Mouse (Mus musculus): ENCODE data around the gene Ilk.

The Ilk gene

GRCm38 (mm10) chr7:105786506-105787284, 50.3 kb downstream of the Ilk start:
- DNase-seq = no peak

GRCm38 (mm10) chr7:105787285-105788140, 51.1 kb downstream of the Ilk start, which contains the start of gene Dchs1:
TSS of gene Dchs1 (minus strand) at chr7:105787654.
- DNase-seq = no peak

GRCm38 (mm10) chr7:105791147-105791546, 54.8 kb downstream of the Ilk start:
- DNase-seq = no peak

All from kidney, adult 18-20 months (tissue).